Mouse (Mus musculus) ovary, postnatal 10 days (tissue): ENCODE data around the gene Itsn1.

Source experiments
- DNase-seq: peaks from one replicate; pipeline ENCODE4 v3.0.0; 2022; ENCODE audit warnings: low spot score

The Itsn1 gene

DNA sequence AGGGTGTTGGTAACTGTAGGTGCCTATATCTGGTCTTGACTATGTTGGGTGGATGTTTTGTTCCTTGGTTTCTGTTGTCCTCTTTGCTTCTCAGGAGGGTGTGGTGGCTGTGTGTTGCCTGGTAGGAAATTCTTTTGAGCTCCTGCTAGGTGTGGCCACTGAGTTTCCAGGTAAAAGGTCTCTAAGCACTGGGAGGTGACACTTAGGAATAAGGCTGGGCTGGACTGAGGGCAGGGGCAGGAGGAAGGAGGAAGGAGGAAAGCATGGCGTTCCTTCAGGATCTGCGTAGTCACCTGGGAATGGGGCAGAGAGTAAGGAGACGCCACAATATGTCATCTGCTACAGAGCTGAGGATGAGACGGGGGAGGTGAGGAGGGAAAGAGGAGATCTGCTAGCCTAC is 224.9 kb downstream of the Itsn1 start:
- no peak for DNase-seq

DNA sequence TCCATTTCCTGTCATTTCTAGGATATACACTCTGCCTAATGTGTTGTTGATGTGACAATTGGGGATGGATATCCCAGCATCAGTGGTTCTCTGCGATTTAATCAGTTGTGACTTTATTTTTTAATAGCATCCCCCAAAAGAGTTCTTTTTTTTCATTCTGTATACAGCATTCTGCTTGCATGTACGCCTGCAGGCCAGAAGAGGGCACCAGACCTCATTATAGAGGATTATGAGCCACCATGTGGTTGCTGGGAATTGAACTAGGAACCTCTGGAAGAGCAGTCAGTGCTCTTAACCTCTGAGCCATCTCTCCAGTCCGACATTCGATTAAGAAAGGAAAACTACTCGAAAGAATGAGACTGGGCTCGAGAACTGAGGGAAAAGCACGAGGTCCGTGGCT is 225.7 kb downstream of the Itsn1 start:
- no peak for DNase-seq

DNA sequence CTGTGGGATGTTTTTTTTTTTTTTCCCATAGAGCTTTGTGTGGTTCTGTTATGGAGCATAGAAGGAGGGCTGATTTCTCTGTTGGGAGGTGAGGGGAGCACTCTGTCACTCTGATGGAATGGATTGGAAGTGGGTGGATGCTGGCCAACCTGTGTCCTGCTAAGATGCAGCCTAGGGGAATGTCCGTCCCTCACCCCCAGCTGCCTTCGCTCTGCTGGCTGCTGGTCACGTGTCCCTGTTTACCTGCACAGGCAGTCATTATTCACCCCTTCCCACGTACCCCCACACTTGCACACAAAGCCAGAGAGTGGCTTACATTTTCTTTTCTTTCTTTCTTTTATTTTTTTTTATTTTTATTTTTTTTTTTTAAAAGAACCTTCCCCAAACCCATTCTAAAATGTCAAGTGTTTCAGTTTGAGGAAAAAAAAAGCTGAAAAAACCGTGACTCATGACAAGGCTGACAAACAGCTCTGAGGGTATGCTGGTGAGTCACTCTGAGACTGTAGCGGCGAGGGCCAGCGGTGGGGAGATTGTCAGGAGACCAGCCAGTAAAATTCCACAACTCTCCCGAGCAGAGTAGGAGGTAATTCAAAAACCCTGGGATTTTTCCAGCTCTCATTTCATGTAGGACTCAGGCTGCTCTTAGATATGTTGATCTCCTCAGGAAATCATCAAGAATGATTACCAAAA is 233.3 kb downstream of the Itsn1 start:
- no peak for DNase-seq

DNA sequence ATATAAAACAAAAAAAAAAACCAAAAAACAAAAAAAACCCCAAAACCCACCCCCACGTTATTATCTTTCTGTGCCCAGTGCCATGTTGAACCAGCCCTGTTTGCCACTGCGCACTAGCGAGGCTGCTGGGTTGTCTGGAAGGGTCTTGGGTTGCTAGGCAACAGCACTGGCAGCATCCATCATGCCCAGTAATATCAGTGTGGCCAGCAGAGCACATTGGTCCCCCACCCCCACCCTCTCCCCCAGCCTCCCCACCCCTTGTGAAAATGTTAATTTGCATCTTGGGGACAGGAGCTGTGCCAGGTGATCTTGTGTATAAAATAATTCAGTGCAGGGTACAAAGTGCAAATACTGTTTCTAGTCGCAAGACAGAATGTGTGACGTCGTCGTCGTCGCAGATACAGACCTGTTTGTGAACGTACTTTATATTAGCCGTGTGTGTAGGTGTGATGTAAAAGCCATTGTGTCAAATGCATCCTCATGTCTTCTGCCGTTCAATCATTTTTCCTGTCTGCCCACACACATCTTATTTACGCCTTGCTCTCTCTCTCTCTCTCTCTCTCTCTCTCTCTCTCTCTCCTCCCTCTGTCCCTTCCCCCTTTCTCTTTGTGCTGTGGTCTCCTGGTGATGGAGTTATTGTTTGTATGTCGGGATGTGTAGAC is 233.9 kb downstream of the Itsn1 start:
- DNase-seq = no peak

DNA sequence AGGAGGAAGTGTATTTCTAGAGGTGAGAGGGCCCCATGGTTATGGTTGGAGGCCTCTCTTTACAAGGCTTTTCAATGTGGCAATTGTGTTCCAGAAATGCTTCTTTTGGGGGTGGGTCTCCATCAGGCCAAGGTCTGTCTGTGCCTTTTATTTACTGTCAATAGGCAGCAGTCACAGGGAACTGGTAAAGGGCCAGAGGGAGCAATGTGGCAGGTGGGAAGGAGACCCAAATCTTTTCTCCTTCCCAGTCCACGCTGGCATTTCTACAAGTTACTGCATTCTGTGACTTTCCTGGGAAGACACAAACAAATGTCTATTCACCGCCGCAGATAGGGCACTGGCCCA is 234.4 kb downstream of the Itsn1 start:
- DNase-seq = no peak

DNA sequence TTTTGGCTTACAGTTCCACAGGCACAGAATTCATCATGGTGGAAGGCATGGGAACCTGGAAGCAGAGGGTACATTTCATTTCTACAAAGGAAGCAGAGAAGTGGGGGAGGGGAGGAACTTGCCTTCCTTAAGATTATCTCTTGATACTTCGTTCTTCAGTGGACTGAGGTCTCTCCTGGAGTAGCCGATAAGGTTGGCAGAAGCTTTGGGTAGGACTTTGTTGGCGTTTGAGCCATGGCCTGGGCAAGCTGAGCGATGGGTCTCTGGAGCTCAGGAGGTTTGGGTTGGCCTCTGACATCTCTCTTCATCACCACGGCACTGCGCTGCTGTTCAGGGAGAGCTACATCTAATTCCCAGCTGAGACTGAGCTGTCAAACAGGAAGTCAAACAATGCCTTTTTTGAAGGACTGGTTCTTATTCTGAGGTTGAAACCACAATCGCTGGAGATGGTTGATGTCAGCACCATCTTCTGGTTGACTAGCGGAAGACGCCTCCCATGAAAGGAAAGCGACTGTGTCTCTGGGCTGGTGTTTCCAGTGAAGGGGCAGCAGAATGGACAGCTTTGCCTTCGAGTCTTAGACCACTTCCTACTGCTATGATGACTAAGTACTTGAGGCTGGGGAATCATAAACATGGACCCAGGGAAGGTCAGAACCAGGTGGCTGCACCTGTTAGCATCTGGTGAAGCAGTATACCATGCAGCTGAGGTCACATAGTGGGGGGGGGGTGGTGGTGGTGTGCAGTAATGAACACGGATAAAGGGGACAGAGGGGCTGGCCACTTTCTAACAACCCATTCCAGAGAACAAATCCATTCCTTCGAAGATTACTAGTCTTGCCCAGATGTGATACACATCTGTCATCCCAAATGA is 235.5 kb downstream of the Itsn1 start:
- no peak for DNase-seq

DNA sequence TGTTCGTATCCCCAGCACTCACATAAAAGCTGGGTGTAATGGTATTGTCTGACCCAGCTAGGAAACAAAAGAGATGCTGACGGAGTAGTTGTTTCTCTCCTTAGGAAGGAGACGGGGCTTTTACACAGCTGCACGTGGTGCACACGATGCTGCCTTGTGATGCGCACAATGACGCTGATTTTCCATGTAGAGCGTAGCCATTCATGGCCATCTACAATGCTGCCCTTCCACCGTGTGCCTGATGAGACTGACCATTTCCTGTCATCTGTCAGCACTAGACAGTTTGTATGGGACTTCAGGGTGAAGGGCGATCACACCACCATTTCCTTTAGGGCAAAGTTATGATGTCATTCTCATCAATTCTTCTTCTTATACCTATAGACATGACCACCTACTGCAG is 239.6 kb downstream of the Itsn1 start:
- no peak for DNase-seq

DNA sequence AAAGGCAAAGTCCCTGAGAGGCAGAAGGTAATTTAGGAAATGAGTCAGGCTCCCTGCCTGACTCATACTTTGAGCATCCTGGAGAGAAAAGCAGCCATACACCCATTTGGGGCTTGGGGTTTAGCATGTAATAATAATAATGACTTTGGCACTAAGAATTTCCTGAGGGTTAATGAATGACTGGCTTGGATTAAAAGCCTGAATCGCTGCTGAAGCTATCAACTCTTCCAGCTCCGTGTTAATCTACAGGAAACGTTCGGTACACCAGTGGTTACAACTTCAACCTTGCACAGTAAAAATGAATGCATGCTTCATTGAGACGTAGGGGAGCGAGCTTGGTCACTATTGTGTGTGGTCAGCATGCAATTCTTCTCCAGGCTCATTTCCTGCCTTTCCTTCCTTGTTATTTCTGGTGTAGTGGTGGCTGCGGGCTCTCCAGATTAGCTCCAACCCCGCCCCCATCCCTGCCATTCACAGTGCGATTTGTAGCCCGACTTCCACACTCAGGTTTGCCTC is 240.5 kb downstream of the Itsn1 start:
- DNase-seq = no peak
